ENCODE assay signal across 20 mouse cellular contexts in genomic region chr19:4263702-4264101, GRCm38 (mm10). TPM values are rescaled to one million over a fixed set of nuclear protein-coding genes. Genes with fewer than 3 reads are reported as not detected.
A peak's percentile ranks its signal among the peaks of the same experiment; 100 is the strongest.
DNase-seq lines count a peak whose midpoint lies in the region; ATAC-seq and TF ChIP-seq lines count a peak whose summit lies in the region.
"Had no signal": no experiment of that assay in that cellular context is flagged by ENCODE, and none has a peak within 500 bp of the region (broad histone marks: within the 10 kb centered on the region; RNA-seq: fewer than 3 reads in every experiment).

No protein-coding gene starts in this region.

- peaks cover 19% of the 10 kb centered on the region for H3K79me2 ChIP-seq in macrophage (ENCODE audit: inconsistent target)

- no peak overlapping the region for H3K4me2 ChIP-seq in forebrain, embryonic 11.5 days (ENCODE audit: low read depth, low read length, severe bottlenecking)
- no peak overlapping the region for H3K4me2 ChIP-seq in forebrain, postnatal 0 days (ENCODE audit: low read depth)
- H3K4me2 ChIP-seq: heart, embryonic 11.5 days; neural tube, embryonic 15.5 days had no signal

- no peak overlapping the region for H3K9ac ChIP-seq in forebrain, embryonic 11.5 days (ENCODE audit: low read length)
- H3K9ac ChIP-seq in forebrain, postnatal 0 days: no peak overlapping the region
- peak overlapping the region; percentile 6; the same call in 1 of the 2 replicates for H3K9ac ChIP-seq in ES-E14 (ENCODE audit: insufficient read depth, low read depth, low read length, poor library complexity, severe bottlenecking)
- H3K9ac ChIP-seq: liver, postnatal 0 days; neural tube, embryonic 15.5 days had no signal

- TF ChIP-seq CTCF in forebrain, postnatal 0 days (IDR thresholded peaks at IDR 0.05; ENCODE audit: low read depth): no peak

- no peaks in the 10 kb centered on the region for H3K36me3 ChIP-seq in forebrain, embryonic 11.5 days (ENCODE audit: control insufficient read depth, insufficient read depth, low read length)
- no peaks in the 10 kb centered on the region for H3K36me3 ChIP-seq in forebrain, postnatal 0 days (ENCODE audit: insufficient read depth)
- H3K36me3 ChIP-seq in ES-E14 (ENCODE audit: control insufficient read depth, insufficient read depth, low read length, poor library complexity, severe bottlenecking) (no peaks in the 10 kb centered on the region), macrophage (ENCODE audit: inconsistent target) (peaks cover 22% of the 10 kb centered on the region; the same call in 1 of the 2 replicates)
- H3K36me3 ChIP-seq: G1E; neural tube, embryonic 15.5 days had no signal

- no peak for ATAC-seq in forebrain, embryonic 11.5 days (replicated peaks; ENCODE audit: low FRiP score)
- no peak for ATAC-seq in forebrain, postnatal 0 days
- ATAC-seq: liver, postnatal 0 days had no signal

- H3K9me3 ChIP-seq in forebrain, embryonic 11.5 days (ENCODE audit: control insufficient read depth, low read length): no peaks in the 10 kb centered on the region
- no peaks in the 10 kb centered on the region for H3K9me3 ChIP-seq in forebrain, postnatal 0 days (ENCODE audit: low read length)
- no peaks in the 10 kb centered on the region for H3K9me3 ChIP-seq in ES-E14 (ENCODE audit: control insufficient read depth, insufficient read depth, low read depth, low read length)
- H3K9me3 ChIP-seq: G1E; neural tube, embryonic 15.5 days had no signal

- 0 out of 2 replicates have a peak, but pooled peaks cover under 1% of the 10 kb centered on the region for H3K4me1 ChIP-seq in forebrain, embryonic 11.5 days (replicated peaks; ENCODE audit: control insufficient read depth, insufficient read depth, low read length)
- H3K4me1 ChIP-seq in forebrain, postnatal 0 days (ENCODE audit: insufficient read depth): no peaks in the 10 kb centered on the region
- H3K4me1 ChIP-seq in ES-E14 (ENCODE audit: control insufficient read depth in 2 of 2, insufficient read depth in 2 of 2, low read length in 2 of 2, poor library complexity in 1 of 2): peaks cover 0 to 2% of the 10 kb centered on the region in 2 experiments; a peak in 1 of 4 replicates

- 73% methylated on average over 14 of the region's 14 CpGs for whole genome bisulfite sequencing in forebrain, embryonic 11.5 days
- 69% methylated on average over 14 of the region's 14 CpGs for WGBS in forebrain, postnatal 0 days
- 57% methylated on average over 14 of the region's 14 CpGs for WGBS in macrophage (ENCODE audit: missing documents)

- in situ Hi-C loops in ES-E14 (cut with MboI; ENCODE audit: low sequenced_read_pairs in 2 of 2, unreplicated experiment in 2 of 2): no loop called here

- peak; percentile 49 for DNase-seq in forebrain, embryonic 11.5 days (ENCODE audit: low spot score)
- DNase-seq in forebrain, postnatal 0 days: no peak
- DNase-seq in ovary, postnatal 36 days (ENCODE audit: low spot score): peak; percentile 3
- no peak for DNase-seq in ovary, postnatal 14 days (ENCODE audit: low spot score)
- no peak for DNase-seq in ES-E14 (ENCODE audit: low read depth, low spot score)
- DNase-seq in adipocyte (ENCODE audit: low spot score): no peak
- no peak for DNase-seq in kidney, postnatal 4 days
- DNase-seq: gastrocnemius, postnatal 25 days; liver, postnatal 0 days; thymus, adult 2 months had no signal

- peaks cover 4% of the 10 kb centered on the region; the same call in 1 of the 2 replicates for H3K27me3 ChIP-seq in forebrain, embryonic 11.5 days (ENCODE audit: control insufficient read depth, insufficient read depth, low read length)
- no peaks in the 10 kb centered on the region for H3K27me3 ChIP-seq in forebrain, postnatal 0 days (ENCODE audit: insufficient read depth, low read length)
- H3K27me3 ChIP-seq: neural tube, embryonic 15.5 days had no signal

- no peak overlapping the region for H3K27ac ChIP-seq in forebrain, embryonic 11.5 days (ENCODE audit: low read depth, low read length)
- H3K27ac ChIP-seq in forebrain, postnatal 0 days (ENCODE audit: low read depth, low read length): no peak overlapping the region
- H3K27ac ChIP-seq in ES-E14 (ENCODE audit: insufficient read depth, low read depth, low read length, poor library complexity, severe bottlenecking) (no peak overlapping the region), macrophage (peak overlapping the region; percentile 88)
- H3K27ac ChIP-seq: layer of hippocampus, adult 2 months; left cerebral cortex, adult 2 months; neural tube, embryonic 15.5 days had no signal

- no peak overlapping the region for H3K4me3 ChIP-seq in forebrain, embryonic 11.5 days (ENCODE audit: low read depth, low read length)
- no peak overlapping the region for H3K4me3 ChIP-seq in forebrain, postnatal 0 days (ENCODE audit: low read depth, low read length)
- H3K4me3 ChIP-seq in ES-E14 (ENCODE audit: insufficient read depth in 1 of 2, low read depth in 1 of 2, low read length in 2 of 2, poor library complexity in 1 of 2, severe bottlenecking in 1 of 2) (peak overlapping the region in 1 of 2 experiments; percentile 28; a peak in 1 of 4 replicates), macrophage (ENCODE audit: inconsistent target) (no peak overlapping the region)
- H3K4me3 ChIP-seq: layer of hippocampus, adult 2 months; left cerebral cortex, adult 2 months; neural tube, embryonic 15.5 days had no signal

TF ChIP-seq in ES-E14, 5 proteins besides CTCF, POLR2A, EP300 and RAD21:
- TF ChIP-seq CHD2 (IDR thresholded peaks at IDR 0.05; ENCODE audit: low read depth, low read length) (no peak), HCFC1 (IDR thresholded peaks at IDR 0.05; ENCODE audit: borderline replicate concordance, insufficient read depth, low read length) (no peak), ZC3H11A (IDR thresholded peaks at IDR 0.05; ENCODE audit: borderline replicate concordance, low read depth, low read length) (no peak), MAFK (IDR thresholded peaks at IDR 0.05; ENCODE audit: insufficient read depth, low read depth, low read length) (no peak), ZNF384 (IDR thresholded peaks at IDR 0.05; ENCODE audit: low read depth, low read length) (no peak)

RNA-seq across cellular contexts. Expression of gene Ssh3, which starts 5.3 kb away (rescaled TPM):
- 3.3 and 4.2 TPM in 2 replicates for polyA plus RNA-seq in forebrain, embryonic 11.5 days (2014; fragmentation: Nextera tagmentation; extraction: Ambion mirVana)
- 35.9 and 41.5 TPM in 2 replicates for total RNA-seq in forebrain, postnatal 0 days (2014; rRNA removed)
- 6.4 and 9.1 TPM in 2 replicates for polyA plus RNA-seq in forebrain, postnatal 0 days (2015; fragmentation: Nextera tagmentation; extraction: Ambion mirVana)
- total RNA-seq in ES-E14 (2012; rRNA removed): 7.3 and 15.1 TPM in 2 replicates
- 100 to 1,000 TPM; 162 to 687 (median 390) TPM for total RNA-seq in macrophage (2018; cell fraction: chromatin; rRNA removed)
- 10 to 100 TPM; 40.4 to 92.6 (median 62.0) TPM for total RNA-seq in macrophage (2018; cell fraction: cytosol; rRNA removed)
- total RNA-seq in macrophage (2018; cell fraction: nucleus; rRNA removed): 100 to 1,000 TPM; 117 to 367 (median 243) TPM
- 32.6 to 83.1 TPM (median 36.6 TPM) in 3 replicates for polyA plus RNA-seq in macrophage (2018)

RNA-seq across cellular contexts. Expression of gene Ankrd13d, which starts 19.2 kb away (rescaled TPM):
- 9.5 and 12.1 TPM in 2 replicates for polyA plus RNA-seq in forebrain, embryonic 11.5 days (2014; fragmentation: Nextera tagmentation; extraction: Ambion mirVana)
- 76.6 and 87.3 TPM in 2 replicates for total RNA-seq in forebrain, postnatal 0 days (2014; rRNA removed)
- polyA plus RNA-seq in forebrain, postnatal 0 days (2015; fragmentation: Nextera tagmentation; extraction: Ambion mirVana): 48.7 and 55.2 TPM in 2 replicates
- total RNA-seq in ES-E14 (2012; rRNA removed): 5.5 and 8.8 TPM in 2 replicates
- 10 to 100 TPM in 24 of 26 experiments, 1 to 10 TPM in 2; 4.3 to 65.5 (median 36.8) TPM for total RNA-seq in macrophage (2018; cell fraction: chromatin; rRNA removed)
- total RNA-seq in macrophage (2018; cell fraction: cytosol; rRNA removed): 10 to 100 TPM in 2 of 26 experiments, 1 to 10 TPM in 24; 3.6 to 10.8 (median 7.2) TPM
- total RNA-seq in macrophage (2018; cell fraction: nucleus; rRNA removed): 10 to 100 TPM in 20 of 26 experiments, 1 to 10 TPM in 6; 5.6 to 36.3 (median 20.3) TPM
- 3.2 to 8.1 TPM (median 5.6 TPM) in 3 replicates for polyA plus RNA-seq in macrophage (2018)

RNA-seq across cellular contexts. Expression of gene Pold4, which starts 32.0 kb away (rescaled TPM):
- 8.0 and 8.8 TPM in 2 replicates for polyA plus RNA-seq in forebrain, embryonic 11.5 days (2014; fragmentation: Nextera tagmentation; extraction: Ambion mirVana)
- 18.8 and 21.2 TPM in 2 replicates for total RNA-seq in forebrain, postnatal 0 days (2014; rRNA removed)
- 21.8 and 23.4 TPM in 2 replicates for polyA plus RNA-seq in forebrain, postnatal 0 days (2015; fragmentation: Nextera tagmentation; extraction: Ambion mirVana)
- total RNA-seq in ES-E14 (2012; rRNA removed): 6.2 and 8.7 TPM in 2 replicates
- 10 to 100 TPM in 6 of 26 experiments, 1 to 10 TPM in 20; 2.3 to 16.2 (median 6.8) TPM for total RNA-seq in macrophage (2018; cell fraction: chromatin; rRNA removed)
- total RNA-seq in macrophage (2018; cell fraction: cytosol; rRNA removed): 10 to 100 TPM; 32.6 to 53.1 (median 46.7) TPM
- total RNA-seq in macrophage (2018; cell fraction: nucleus; rRNA removed): 10 to 100 TPM in 19 of 26 experiments, 1 to 10 TPM in 7; 4.9 to 32.7 (median 13.5) TPM
- 33.8 to 76.3 TPM (median 47.8 TPM) in 3 replicates for polyA plus RNA-seq in macrophage (2018)

RNA-seq across cellular contexts. Expression of gene Grk2, which starts 42.3 kb away (rescaled TPM):
- 18.1 and 19.7 TPM in 2 replicates for polyA plus RNA-seq in forebrain, embryonic 11.5 days (2014; fragmentation: Nextera tagmentation; extraction: Ambion mirVana)
- total RNA-seq in forebrain, postnatal 0 days (2014; rRNA removed): 129 and 136 TPM in 2 replicates
- polyA plus RNA-seq in forebrain, postnatal 0 days (2015; fragmentation: Nextera tagmentation; extraction: Ambion mirVana): 23.6 and 24.6 TPM in 2 replicates
- 56.1 and 76.6 TPM in 2 replicates for total RNA-seq in ES-E14 (2012; rRNA removed)
- total RNA-seq in macrophage (2018; cell fraction: chromatin; rRNA removed): 100 to 1,000 TPM in 22 of 26 experiments, 10 to 100 TPM in 4; 41.9 to 659 (median 281) TPM
- total RNA-seq in macrophage (2018; cell fraction: cytosol; rRNA removed): 100 to 1,000 TPM; 101 to 237 (median 164) TPM
- 100 to 1,000 TPM in 22 of 26 experiments, 10 to 100 TPM in 4; 56.2 to 342 (median 204) TPM for total RNA-seq in macrophage (2018; cell fraction: nucleus; rRNA removed)
- 131 to 143 TPM (median 139 TPM) in 3 replicates for polyA plus RNA-seq in macrophage (2018)

RNA-seq across cellular contexts. Expression of gene AC109138.7, which starts 49.5 kb away (rescaled TPM):
- polyA plus RNA-seq in forebrain, embryonic 11.5 days (2014; fragmentation: Nextera tagmentation; extraction: Ambion mirVana): not detected in 2 replicates
- not detected in 2 replicates for total RNA-seq in forebrain, postnatal 0 days (2014; rRNA removed)
- not detected in 2 replicates for polyA plus RNA-seq in forebrain, postnatal 0 days (2015; fragmentation: Nextera tagmentation; extraction: Ambion mirVana)
- total RNA-seq in ES-E14 (2012; rRNA removed): not detected in 2 replicates
- total RNA-seq in macrophage (2018; cell fraction: chromatin; rRNA removed): not detected
- total RNA-seq in macrophage (2018; cell fraction: cytosol; rRNA removed): under 1 TPM in 1 of 26 experiments, not detected in 25; 0.74 TPM
- total RNA-seq in macrophage (2018; cell fraction: nucleus; rRNA removed): not detected
- polyA plus RNA-seq in macrophage (2018): not detected in 3 replicates
- total RNA-seq: adrenal gland, postnatal 10 days; G1E; gastrocnemius, postnatal 25 days; heart, postnatal 25 days; layer of hippocampus, adult 2 months; left cerebral cortex, adult 2 months; monocyte, adult 5-6 weeks had no signal
- polyA plus RNA-seq: heart, embryonic 11.5 days; kidney, embryonic 16.5 days; liver, postnatal 0 days; neural tube, embryonic 15.5 days; thymus, adult 2 months had no signal

Comparison
In these comparisons a context has a peak if more than half of its experiments do, and no peak if none do; other contexts are left out.
1. DNase-seq: peak in forebrain, embryonic 11.5 days (single experiment) and ovary, postnatal 36 days (single experiment); none in forebrain, postnatal 0 days (single experiment), ovary, postnatal 14 days (single experiment), ES-E14 (single experiment), adipocyte (single experiment) and kidney, postnatal 4 days (0 of 2).